Mouse (Mus musculus): ENCODE data around the gene Proser2. TPM values are rescaled to one million over a fixed set of nuclear protein-coding genes. Genes with fewer than 3 reads are reported as not detected.

Gene Proser2
- polyA plus RNA-seq (2015; fragmentation: Nextera tagmentation; extraction: Ambion mirVana) = 24.5 and 26.0 TPM in 2 replicates

GRCm38 (mm10) chr2:6129555-6130355 lies at the start of gene Proser2:
TSS of gene Proser2 (minus strand) at chr2:6130211.

Other genes starting within 250 kb of the Proser2 start
- 112 and 119 TPM in 2 replicates for gene Sec61a2, start 234.8 kb downstream of the Proser2 start, polyA plus RNA-seq (2015; fragmentation: Nextera tagmentation; extraction: Ambion mirVana)
- gene Dhtkd1, start 187.4 kb downstream of the Proser2 start, polyA plus RNA-seq (2015; fragmentation: Nextera tagmentation; extraction: Ambion mirVana) = 3.1 and 3.3 TPM in 2 replicates
- 4.3 and 4.8 TPM in 2 replicates for gene Upf2, start 178.7 kb downstream of the Proser2 start, polyA plus RNA-seq (2015; fragmentation: Nextera tagmentation; extraction: Ambion mirVana)
- 1.3 and 2.1 TPM in 2 replicates for gene Echdc3, start 82.8 kb upstream of the Proser2 start, polyA plus RNA-seq (2015; fragmentation: Nextera tagmentation; extraction: Ambion mirVana)
- gene Usp6nl, start 192.5 kb upstream of the Proser2 start, polyA plus RNA-seq (2015; fragmentation: Nextera tagmentation; extraction: Ambion mirVana) = 7.2 and 8.3 TPM in 2 replicates

All from neural tube, postnatal 0 days (tissue).